Mouse (Mus musculus) small intestine, adult 2 months (tissue): Measurements from ENCODE around the gene Cpne2.

Source experiments
- CTCF ChIP-seq: fragments of 200-500 bp; IDR thresholded peaks from 2 replicates; pipeline ENCODE4 v1.5.1; 2012; ENCODE audit warnings: low read depth, mild to moderate bottlenecking, control low read depth, inconsistent platforms, low read length, moderate library complexity, mixed read lengths; ENCODE audit not compliant: insufficient replicate concordance, insufficient read length; ENCODE audit errors: extremely low read depth
- POLR2A ChIP-seq: fragments of 200-500 bp; IDR thresholded peaks from 2 replicates; pipeline ENCODE4 v1.6.1; 2012; ENCODE audit warnings: low read depth, mild to moderate bottlenecking, control low read depth, inconsistent platforms, low read length, moderate library complexity

- TF ChIP-seq CTCF: no peak
- TF ChIP-seq POLR2A: no peak
Measured at GRCm38 (mm10) chr8:94532000-94532399, 790 bp upstream of the Cpne2 start.
